Mouse (Mus musculus): ENCODE results near the gene Nt5c.
"Not testable (repeated sequence)": the region's sequence is repeated elsewhere in the genome, so short reads cannot be mapped to it uniquely, and the experiment has no call there.

Nt5c gene

DNA sequence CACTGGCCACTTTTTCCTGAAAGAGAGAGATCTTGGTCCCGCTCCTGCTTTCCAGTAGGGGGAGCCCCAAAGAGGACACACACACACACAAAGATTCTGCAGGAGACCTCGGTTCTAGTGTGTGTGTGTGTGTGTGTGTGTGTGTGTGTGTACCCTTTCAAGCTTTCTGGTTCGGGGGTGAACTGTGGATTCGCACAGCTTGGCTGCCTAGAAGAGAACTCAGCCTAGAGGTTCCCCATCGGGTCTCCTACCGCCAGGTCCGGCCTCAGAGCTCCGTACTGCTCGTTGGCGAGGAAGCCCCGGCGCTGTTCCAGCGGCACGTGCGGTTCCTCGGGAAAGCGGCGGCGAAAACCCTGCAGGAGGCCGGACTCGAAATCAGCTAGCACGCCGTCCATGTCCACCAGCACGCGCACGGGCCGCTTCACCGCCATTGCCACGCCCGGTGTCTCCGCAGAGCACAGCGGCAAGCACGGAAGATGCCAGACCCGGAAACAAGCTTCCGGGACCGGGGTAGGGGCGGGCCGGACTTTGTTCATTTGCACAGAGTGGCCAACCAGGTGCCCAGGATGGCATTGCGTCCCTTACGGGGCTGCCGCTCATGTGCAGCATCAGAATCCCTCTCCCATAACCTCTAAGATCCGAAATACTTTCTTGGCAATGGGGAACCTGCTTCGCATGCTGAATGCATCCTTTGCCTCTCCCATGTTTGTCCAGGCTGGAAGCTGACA is at the start of gene Nt5c:
Gene Nt5c (minus strand): TSS at position 507 of the 728 bp plus-strand sequence.
- peak; percentile 70 for DNase-seq (ENCODE audit: low spot score)

DNA sequence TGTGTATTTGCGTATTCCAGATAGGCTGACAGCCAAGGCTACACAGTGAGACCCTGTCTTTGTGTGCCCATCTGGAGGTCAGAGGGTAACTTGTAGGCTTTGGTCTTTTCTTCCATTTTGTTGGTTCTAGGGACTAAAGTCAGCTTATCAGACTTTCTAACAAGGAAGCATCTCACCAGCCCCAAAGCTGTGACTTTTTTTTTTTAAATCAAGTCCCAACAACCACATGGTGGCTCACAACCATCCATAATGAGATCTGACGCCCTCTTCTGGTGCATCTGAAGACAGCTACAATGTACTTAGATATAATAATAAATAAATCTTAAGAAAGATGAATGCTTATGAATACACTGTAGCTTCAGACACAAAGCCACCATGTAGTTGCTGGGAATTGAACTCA is 46.4 kb upstream of the Nt5c start:
- DNase-seq (ENCODE audit: low spot score): no peak

DNA sequence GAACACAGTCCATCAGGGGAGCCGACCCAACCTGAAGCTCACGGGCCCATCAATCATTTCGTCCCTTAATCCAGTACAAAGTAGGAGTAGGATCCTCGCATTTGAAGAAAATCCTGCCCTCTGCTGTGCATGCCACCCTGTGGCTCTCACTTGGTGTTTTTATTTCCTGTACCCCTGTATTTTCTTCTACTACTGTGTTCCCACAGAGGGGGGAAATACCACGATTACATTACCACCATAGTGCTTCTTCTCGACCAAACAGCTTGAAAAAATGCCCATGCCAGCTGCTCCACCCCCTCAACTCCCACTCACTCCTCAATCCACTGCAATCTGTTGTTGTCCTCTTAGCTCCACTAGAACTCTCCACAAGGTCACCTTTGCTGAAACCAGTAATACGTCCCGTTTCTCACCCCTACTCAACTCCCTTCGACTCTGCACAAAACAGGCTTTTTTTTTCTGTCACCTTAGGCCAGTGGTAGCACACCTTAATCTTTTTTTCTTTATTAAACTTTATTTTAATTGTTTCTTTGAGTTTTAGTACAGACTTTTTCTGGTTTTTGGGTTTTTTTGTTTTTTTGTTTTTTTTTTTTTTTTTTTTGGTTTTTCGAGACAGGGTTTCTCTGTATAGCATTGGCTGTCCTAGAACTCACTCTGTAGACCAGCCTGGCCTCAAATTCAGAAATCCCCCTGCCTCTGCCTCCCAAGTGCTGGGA is 45.4 kb upstream of the Nt5c start:
- no peak for DNase-seq (ENCODE audit: low spot score)

DNA sequence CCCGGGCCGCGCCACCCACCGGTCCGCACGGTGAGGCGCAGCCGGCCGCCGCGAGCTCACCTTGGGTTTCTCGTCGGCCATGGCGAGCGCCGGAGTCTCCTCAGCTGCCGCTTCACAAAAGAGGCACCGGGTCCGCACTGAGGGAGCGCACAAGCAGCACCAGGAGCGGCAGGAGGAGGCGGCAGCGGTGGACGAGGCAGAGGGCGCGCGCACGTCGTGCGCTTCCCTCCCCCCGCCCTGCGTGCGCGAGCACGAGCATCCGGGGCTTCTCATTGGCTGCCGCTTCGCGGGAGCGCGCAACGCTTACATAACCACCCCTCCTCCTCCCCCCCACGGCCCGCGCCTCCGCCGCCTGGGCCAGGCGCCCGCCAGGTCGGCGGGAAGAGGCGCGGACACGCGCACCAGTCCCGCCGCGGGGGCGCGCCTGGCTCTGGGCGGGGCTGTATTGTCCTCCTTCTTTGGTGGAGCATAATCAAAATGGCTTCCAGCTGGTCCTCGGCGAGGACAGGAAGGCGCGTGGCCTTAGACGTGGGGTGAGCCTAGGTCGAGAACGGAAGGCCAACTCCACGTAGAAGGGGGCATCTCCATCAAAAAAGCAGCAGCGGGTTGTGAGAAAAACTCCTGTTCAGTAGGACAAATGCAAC is 44.5 kb upstream of the Nt5c start, which contains the start of gene Sumo2:
Gene Sumo2 (minus strand): TSS at position 239 of the 644 bp plus-strand sequence.
- peak; percentile 99 for DNase-seq (ENCODE audit: low spot score)

DNA sequence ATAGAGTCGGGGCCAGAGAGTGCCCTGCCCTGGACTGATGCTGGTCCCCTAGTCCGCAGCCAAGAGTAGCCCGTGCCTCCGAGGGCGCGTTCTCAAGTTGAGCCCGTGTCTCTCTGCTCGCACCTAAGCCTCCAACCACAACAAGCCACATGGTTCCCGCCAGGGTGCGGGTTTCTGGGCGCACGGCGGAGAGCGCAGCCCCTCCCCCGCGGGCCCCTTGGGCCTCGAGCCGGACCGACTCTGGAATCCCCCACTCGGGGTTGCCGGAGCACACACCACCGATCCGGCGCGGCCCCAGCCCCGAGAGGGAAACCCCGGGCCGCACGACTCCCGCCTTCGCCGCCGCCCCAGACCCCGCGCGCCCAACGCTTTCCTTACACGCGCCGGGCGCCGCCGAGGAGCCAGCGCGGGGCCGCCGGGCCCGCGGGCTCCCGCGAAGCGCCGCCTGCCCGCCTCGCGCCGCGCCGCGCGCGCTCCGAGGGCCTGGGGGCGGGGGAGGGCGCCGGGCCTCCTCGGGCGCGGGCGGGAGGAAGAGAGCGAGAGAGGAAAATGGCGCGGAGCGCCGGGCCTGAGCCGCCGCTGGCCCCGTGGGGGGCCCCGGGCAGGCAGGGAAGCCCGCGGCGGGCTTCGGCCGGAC is 43.9 kb upstream of the Nt5c start:
- peak; percentile 56 for DNase-seq (ENCODE audit: low spot score)

DNA sequence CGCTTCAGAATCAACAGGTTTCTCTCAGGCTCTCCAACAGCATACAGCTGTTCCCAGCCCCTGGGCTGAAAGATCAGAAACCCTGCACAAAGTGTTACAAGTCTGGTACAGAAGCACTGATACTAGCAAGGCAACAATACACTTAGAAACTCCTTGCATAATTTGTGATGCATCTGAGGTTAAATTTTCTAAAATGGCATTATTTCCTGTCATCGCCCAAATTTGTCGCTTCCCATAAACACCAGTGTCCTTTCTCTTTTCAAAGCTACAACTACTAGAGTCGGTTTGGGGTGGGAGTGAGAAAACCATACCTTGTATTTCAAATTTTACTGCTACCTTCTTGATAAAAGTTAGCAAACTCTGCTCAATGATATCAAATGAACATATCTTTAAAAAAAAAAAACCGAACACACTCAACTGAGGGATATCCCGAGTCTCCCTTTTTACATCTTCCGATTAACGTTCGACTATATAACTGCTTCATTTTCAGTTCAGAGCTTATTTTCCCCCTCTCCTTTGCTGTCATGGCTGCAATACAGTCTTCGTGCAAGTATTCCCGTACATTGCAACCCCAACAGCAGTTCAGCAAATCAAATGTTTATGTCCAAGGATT is 43.2 kb upstream of the Nt5c start:
- DNase-seq (ENCODE audit: low spot score): no peak

DNA sequence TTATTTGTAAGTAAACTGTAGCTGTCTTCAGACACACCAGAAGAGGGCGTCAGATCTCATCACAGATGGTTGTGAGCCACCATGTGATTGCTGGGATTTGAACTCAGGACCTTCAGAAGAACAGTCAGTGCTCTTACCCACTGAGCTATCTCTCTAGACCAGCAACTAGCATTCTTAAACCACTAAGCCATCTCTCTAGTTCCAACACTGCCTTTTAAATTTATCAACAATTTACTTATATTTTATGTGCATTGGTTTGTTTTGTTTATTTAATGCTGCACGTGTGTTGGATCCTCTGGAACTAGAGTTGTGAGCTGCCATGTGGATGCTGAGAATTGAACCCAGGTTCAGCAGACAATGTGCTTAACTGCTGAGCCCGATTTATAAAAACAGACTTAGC is 34.8 kb upstream of the Nt5c start:
- not testable (repeated sequence) for DNase-seq (ENCODE audit: low spot score)

DNA sequence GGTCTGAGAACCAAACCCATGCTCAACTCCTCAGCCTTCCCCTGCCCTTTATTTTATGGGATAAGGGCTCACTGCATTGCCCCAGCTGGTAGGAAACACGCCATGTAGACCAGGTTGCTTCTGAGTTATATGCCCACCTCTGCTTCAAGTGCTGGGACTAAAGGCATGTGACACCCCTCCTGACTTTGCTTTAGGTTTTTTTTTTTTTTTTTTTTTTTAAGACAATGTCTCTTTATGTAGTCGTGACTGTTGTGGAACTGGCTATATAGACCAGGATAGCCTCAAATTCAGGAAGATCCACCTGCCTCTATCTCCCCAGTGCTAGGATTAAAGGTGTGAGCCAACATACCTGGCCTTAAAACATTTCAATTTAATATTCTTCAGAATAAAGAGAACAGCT is 31.0 kb upstream of the Nt5c start:
- no peak for DNase-seq (ENCODE audit: low spot score)

DNA sequence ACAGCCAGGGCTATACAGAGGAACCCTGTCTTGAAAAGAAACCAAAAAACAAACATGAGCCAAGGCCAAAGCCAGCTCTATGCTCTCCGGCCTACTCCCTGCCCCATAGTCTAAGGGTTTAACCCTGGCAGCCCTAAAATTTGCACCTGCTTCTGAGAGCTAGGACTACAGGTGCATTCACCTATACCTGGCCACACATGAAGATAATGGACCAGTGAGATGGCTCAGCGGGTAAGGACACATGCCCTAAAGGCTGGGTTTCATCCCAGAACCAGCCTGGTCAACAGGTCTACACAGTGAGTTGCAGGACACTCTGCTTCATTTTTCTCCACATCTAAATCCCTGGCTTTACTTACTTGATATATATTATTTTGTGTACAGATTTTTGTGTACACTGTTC is 30.6 kb upstream of the Nt5c start:
- no peak for DNase-seq (ENCODE audit: low spot score)

DNA sequence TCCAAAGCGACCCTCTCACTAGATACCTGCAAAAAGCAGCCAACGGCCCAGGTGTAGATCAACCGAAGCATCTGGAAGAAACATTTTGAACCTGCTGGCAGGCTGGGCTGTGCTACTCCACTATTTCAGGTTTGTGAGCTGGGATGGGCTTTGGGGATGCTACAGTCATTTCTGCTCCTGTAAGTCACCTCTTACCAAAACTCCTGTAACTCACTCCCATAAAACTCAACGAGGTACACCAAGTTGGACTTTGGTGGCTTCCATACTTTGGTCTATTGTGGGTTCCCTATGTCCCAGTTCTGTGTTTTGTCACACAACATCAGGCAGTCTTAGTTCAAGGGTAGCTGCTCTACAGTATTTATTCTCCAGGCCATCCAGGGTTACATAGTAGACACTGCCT is 29.4 kb upstream of the Nt5c start:
- no peak for DNase-seq (ENCODE audit: low spot score)

DNA sequence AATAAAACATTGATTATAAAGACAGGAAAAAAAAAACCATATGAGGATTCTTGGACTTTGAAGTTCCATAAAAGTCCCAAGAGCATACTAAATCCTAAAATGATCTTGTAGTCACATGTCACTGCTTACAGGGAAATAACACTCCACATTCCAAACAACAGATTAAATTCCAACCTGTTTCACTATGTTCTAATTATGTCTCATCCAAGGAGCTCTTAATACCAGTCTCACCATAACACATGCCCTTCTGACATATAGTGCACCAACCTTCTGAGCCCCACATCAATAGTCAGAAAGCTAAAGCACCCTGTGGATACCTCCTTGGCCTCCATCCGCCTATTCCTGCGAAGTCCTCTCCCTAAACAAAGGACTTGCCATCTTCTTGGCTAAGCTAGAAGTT is 28.6 kb upstream of the Nt5c start:
- no peak for DNase-seq (ENCODE audit: low spot score)

DNA sequence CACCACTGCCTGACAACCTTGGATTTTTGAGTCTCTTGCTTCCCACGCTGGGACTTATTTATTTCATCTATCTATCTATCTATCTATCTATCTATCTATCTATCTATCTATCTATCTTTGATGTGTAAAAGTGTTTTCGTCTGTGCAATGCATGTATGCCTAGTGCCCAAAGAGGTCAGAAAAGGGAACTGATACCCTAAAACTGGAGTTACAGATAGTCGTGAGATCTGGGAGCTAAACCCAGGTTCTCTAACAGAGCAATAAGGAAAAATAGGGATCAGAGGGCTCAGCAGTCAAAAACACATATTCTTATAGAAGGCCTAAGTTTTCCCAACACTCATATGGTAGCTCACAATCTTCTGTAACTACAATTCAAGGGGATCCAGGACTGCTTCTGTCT is 27.9 kb upstream of the Nt5c start:
- DNase-seq (ENCODE audit: low spot score): no peak

DNA sequence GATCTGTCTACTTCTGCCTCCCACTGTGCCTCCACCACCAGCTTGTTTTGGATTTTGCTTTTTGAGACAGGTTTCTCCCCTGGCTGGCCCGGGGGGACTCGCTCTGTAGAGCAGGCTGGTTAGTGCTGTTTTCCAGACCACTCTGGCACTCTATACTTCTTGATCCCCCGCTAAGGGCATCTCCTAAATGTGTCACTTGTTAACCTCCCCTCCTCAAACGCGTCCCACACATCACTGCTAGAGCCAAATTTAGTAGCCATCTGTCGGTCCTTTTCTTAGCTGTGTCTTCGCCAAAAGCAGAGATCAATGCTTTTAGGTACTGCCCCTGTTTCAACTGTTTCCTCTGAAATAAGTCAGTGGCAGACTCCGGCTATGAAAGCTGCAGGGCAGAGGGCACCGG is 27.0 kb upstream of the Nt5c start:
- DNase-seq (ENCODE audit: low spot score): no peak

DNA sequence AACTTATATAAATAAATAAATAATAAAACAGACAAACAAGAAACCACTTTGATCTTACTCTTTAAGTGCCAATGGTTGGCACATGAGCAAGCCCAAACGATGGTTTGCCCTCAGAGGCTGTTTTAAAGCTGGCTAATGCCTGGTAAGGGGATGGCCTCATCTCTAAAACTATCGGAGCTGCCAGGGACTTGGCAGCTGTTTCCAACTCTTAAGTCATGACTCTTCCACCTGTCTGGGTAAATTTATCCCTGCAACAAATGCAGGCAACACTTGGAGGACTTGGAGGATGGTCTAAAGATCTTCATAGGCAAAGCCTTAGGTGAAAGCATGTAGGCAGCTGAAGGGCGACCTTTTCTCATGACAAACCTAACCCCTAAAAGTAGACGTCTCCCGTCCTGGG is 25.3 kb upstream of the Nt5c start:
- DNase-seq (ENCODE audit: low spot score): no peak

DNA sequence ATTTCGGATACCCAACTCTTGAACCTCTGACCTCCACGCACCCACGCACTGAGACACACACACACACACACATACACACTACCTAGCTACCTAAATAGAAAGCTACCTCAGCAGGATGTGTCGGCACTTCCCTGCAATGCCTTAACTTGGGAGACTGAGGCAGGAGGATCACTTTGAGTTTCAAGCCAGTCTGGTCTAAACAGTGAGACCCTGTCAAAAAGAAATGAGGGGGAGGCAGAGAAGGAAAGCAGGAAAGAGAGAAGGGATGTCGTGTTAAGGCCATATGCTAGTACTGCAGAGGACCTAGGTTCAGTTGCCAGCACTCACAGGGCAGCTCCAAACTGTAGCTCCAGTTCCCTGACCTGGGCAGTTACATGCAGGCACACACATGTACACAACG is 23.4 kb upstream of the Nt5c start:
- no peak for DNase-seq (ENCODE audit: low spot score)

DNA sequence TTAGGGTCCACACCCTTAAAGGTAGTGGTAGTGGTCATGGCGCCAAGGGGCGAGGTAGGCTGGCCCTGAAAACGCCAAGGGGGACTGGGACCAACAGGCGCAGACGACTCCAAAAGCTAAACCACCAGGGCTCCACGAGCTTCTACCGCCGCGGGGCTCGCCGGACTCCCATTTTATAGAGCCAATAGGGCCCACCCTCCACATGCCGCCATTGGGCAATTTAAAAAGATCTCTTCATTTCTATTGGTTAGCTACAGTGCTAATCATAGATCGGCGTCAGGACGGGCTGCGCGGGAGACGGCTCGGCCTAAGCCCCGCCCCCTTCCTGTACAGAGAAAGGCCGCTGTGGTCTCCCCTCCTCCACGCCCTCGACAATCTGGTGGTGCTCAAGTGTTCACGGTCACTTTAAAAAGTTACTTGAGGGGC is 22.6 kb upstream of the Nt5c start, which contains the start of gene Jpt1:
Gene Jpt1 (minus strand): TSS at position 150 of the 426 bp plus-strand sequence.
- peak; percentile 91 for DNase-seq (ENCODE audit: low spot score)

DNA sequence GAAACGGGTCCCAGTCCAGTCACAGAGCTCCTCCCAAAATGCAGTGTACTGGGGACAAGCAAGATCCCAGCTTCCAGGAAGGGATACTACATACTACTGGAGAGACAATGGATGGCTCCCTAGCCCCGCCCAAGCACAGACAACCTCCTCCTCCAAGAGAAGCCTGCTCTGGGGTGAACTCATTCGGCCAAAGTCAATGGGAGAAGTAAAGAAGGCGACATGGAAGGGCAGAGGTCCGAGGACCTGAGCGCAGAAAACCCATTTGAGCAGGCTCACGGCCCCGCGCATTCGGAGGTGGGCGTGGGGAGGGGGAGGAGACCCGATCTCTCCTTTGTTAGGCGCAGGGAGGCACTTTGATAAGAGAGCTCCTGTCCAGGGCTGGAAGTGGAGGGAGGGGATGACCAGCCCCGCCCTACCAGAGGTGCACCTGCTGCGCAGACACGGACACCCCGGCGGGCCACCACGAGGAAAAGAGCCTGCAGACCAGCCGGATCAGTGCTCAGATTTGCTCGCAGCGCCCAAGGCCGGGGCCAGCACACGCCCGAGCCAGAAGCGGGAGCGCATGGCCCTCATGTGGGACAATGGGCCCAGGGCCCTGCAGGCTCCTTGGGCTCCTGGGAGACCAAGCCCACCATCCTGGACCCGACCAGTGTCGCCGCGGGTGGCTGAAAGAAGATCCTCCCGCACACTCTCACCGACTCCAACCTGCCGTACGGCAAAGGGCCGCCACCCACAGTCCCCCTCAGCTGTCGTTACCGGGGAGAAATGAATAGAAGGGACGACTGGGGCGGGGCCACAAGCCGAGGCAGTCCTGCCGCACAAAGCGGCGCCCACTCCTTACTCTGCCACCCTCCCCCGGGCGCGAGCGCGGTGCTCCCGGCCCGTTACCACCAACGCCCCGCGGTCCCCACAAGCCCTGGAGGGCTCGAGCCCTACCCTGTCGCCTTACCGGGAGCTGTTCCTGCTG is 21.9 kb upstream of the Nt5c start:
- DNase-seq (ENCODE audit: low spot score): peak; percentile 40

DNA sequence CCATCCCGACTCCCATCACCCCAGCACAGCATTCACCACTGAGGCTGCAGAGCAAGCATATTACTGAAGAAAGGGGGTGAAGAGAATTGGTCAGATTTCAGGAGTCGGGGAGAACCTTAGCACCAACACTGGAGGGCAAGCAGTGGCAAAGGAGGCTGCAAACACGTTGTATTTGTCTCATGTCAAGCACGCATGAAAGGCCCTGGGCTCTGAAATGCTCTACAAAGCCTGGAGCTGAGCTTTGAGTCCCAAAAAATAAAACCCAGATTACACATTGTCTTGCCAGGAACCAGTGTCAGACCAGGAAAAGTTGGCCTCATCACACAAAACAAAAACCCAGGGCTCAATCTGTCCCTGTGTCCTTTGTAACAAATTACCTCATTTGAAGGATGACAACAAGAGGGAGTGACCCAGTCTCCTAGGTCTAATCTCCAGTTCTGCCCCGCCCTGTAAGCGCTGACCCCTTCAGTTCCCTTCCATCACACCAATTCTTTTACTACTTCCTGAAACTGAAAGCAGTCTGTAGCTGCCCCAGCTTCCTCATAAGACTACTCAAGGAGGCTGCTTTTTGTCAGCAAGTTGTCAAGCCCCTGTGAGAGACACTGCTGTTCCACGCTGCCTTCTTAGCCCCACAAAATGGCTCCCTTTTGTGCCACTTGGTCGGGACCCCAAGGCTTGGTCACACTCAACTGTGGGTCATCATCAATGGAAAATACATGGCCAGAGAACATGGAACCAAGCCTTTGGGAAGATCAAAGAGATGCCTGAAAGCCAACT is 20.9 kb upstream of the Nt5c start:
- DNase-seq (ENCODE audit: low spot score): no peak

DNA sequence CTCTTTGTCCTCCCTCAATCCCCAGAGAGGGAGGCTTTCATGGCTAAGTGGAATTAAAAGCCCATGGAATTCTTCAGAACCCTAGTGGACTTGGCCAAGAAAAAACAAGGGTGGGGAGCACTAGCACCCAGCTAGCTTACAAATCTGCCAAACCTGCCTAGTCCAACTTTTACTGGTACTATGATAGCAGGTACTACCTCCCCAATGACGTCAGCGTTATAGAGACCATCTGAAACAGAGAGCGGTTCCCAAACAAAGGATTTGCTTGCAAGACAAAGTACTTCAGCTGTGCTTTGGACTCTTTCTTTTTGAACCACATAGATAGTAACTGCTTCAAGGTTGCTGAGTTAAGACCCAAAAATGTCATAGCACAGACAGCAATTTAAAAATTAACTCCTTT is 20.3 kb upstream of the Nt5c start:
- no peak for DNase-seq (ENCODE audit: low spot score)

DNA sequence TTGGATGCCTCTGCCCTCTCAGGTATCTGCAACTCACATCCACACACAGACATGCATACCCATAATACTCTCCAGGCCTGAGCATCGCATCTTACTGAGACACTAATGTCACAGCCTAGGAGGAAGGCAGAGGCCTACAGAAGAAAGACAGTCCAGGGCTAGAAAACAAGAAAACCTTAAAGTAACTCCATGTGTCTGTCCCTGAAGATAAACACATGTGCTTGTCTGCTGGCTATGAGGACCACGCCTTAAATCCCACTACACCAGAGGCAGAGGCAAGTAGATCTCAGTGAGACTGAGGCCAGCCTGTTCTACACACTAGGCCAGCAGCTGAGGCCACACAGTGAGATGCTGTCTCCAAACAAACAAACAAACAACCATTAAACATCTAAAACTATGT is 19.5 kb upstream of the Nt5c start:
- no peak for DNase-seq (ENCODE audit: low spot score)

All from urinary bladder, postnatal 25 days (tissue).